Mouse (Mus musculus) lung, adult 2 months (tissue): ENCODE data around the gene Ebf1. TPM values are rescaled to one million over a fixed set of nuclear protein-coding genes. Genes with fewer than 3 reads are reported as not detected.

Source experiments
- DNase-seq: peaks from one replicate; pipeline ENCODE4 v3.0.0; 2022
- H3K4me1 ChIP-seq: fragments of 200-500 bp; 2 replicates; pipeline ENCODE4 v1.6.1; 2011; ENCODE audit warnings: low read length; ENCODE audit not compliant: control insufficient read depth, insufficient read depth
- H3K4me3 ChIP-seq: fragments of 200-500 bp; replicated peaks from 2 replicates; pipeline ENCODE3; 2011; ENCODE audit warnings: low read depth, mild to moderate bottlenecking, control low read depth, low read length; ENCODE audit errors: extremely low read depth
- CTCF ChIP-seq: fragments of 200-500 bp; IDR thresholded peaks from 2 replicates; pipeline ENCODE4 v1.5.1; 2011; ENCODE audit warnings: mild to moderate bottlenecking, low read length, control low read depth; ENCODE audit not compliant: insufficient read depth
- POLR2A ChIP-seq: fragments of 200-500 bp; IDR thresholded peaks from 2 replicates; pipeline ENCODE4 v1.6.1; 2011; ENCODE audit warnings: low read depth, mild to moderate bottlenecking, control low read depth, low read length, borderline replicate concordance; ENCODE audit errors: extremely low read depth
- WGBS: fragments of 180-500 bp; shearing (Covaris S2); methylation state at CpG from one replicate; pipeline ENCODE4 v1.1.7; 2018; 5-methylcytosine and 5-hydroxymethylcytosine counted together
- polyA plus RNA-seq: library from polyadenylated mRNA; depleted of rRNA; stranded (reverse); fragments of >200 nt; gene quantifications from 2 replicates; pipeline ENCODE4 v1.2.3, GENCODE M21; 2012

Gene Ebf1
- polyA plus RNA-seq, 1 experiment: 11.8 TPM

- H3K4me3 ChIP-seq: no peak overlapping the region
- no peak for TF ChIP-seq POLR2A
- TF ChIP-seq CTCF: no peak
- DNase-seq: no peak
- no peaks in the 10 kb centered on the region for H3K4me1 ChIP-seq
- 83% methylated on average over 10 of the region's 10 CpGs for WGBS
These were observed 8.9 kb downstream of the Ebf1 start for GRCm38 (mm10) chr11:44626065-44626464.

- no peak overlapping the region for H3K4me3 ChIP-seq
- DNase-seq: no peak
- TF ChIP-seq CTCF: no peak
- no peak for TF ChIP-seq POLR2A
- no peaks in the 10 kb centered on the region for H3K4me1 ChIP-seq
- WGBS: 41% methylated on average over 4 of the region's 4 CpGs
These were observed 11.3 kb downstream of the Ebf1 start for GRCm38 (mm10) chr11:44628412-44628811.

GRCm38 (mm10) chr11:44632064-44632968 is 15.2 kb downstream of the Ebf1 start:
- no peak for TF ChIP-seq POLR2A
- no peak for TF ChIP-seq CTCF
- WGBS: 73% methylated on average over 15 of the region's 15 CpGs
- H3K4me3 ChIP-seq: no peak overlapping the region
- no peaks in the 10 kb centered on the region for H3K4me1 ChIP-seq
- no peak for DNase-seq

- TF ChIP-seq CTCF (0 out of 2 replicates have a peak, but pooled peaks have one; percentile 1), POLR2A (no peak)
- WGBS: 76% methylated on average over 2 of the region's 2 CpGs
- no peaks in the 10 kb centered on the region for H3K4me1 ChIP-seq
- H3K4me3 ChIP-seq: no peak overlapping the region
- no peak for DNase-seq
These were observed 16.0 kb downstream of the Ebf1 start for GRCm38 (mm10) chr11:44633001-44633693.

GRCm38 (mm10) chr11:44634552-44635193 is 17.6 kb downstream of the Ebf1 start:
- no peak overlapping the region for H3K4me3 ChIP-seq
- no peaks in the 10 kb centered on the region for H3K4me1 ChIP-seq
- no peak for TF ChIP-seq CTCF
- WGBS: 87% methylated on average over 6 of the region's 6 CpGs
- no peak for DNase-seq

- no peak for DNase-seq
- Histone ChIP-seq H3K4me3 (no peak overlapping the region), H3K4me1 (no peaks in the 10 kb centered on the region)
- 79% methylated on average over 1 of the region's 1 CpGs for WGBS
- TF ChIP-seq CTCF: no peak
- TF ChIP-seq POLR2A: no peak
These were observed 19.1 kb downstream of the Ebf1 start for GRCm38 (mm10) chr11:44636241-44636640.

- no peaks in the 10 kb centered on the region for H3K4me1 ChIP-seq
- TF ChIP-seq CTCF: no peak
- no peak for TF ChIP-seq POLR2A
- DNase-seq: no peak
- H3K4me3 ChIP-seq: no peak overlapping the region
- WGBS: 59% methylated on average over 4 of the region's 4 CpGs
These were observed 21.2 kb downstream of the Ebf1 start for GRCm38 (mm10) chr11:44638193-44638754.

- no peak overlapping the region for H3K4me3 ChIP-seq
- no peaks in the 10 kb centered on the region for H3K4me1 ChIP-seq
- 52% methylated on average over 2 of the region's 2 CpGs for WGBS
- no peak for DNase-seq
- no peak for TF ChIP-seq CTCF
- no peak for TF ChIP-seq POLR2A
These were observed 24.4 kb downstream of the Ebf1 start for GRCm38 (mm10) chr11:44641496-44641895.

- Histone ChIP-seq H3K4me3 (no peak overlapping the region), H3K4me1 (no peaks in the 10 kb centered on the region)
- 72% methylated on average over 8 of the region's 8 CpGs for WGBS
- TF ChIP-seq POLR2A (no peak), CTCF (no peak)
- no peak for DNase-seq
These were observed 37.4 kb downstream of the Ebf1 start for GRCm38 (mm10) chr11:44654340-44655019.
